Mouse (Mus musculus): ENCODE results near the gene Nrxn3.

The Nrxn3 gene

GRCm38 (mm10) chr12:90331806-90332205, 1609.1 kb downstream of the Nrxn3 start:
- no peak for DNase-seq (ENCODE audit: low spot score)

GRCm38 (mm10) chr12:90332459-90332858, 1609.8 kb downstream of the Nrxn3 start:
- DNase-seq (ENCODE audit: low spot score) = no peak

GRCm38 (mm10) chr12:90337496-90338228, 1615.0 kb downstream of the Nrxn3 start:
- DNase-seq (ENCODE audit: low spot score) = no peak

GRCm38 (mm10) chr12:90338229-90338557, 1615.5 kb downstream of the Nrxn3 start:
- no peak for DNase-seq (ENCODE audit: low spot score)
